Mouse (Mus musculus): Measurements from ENCODE around the gene Fam234b.

Gene Fam234b

GRCm38 (mm10) chr6:135266056-135266455 is 68.3 kb downstream of the Fam234b start:
- Histone ChIP-seq H3K9me3 (ENCODE audit: low read length) (no peaks in the 10 kb centered on the region), H3K4me3 (replicated peaks; ENCODE audit: low read length) (no peak overlapping the region), H3K27me3 (ENCODE audit: insufficient read depth, low read length) (peaks cover 7% of the 10 kb centered on the region), H3K36me3 (ENCODE audit: insufficient read depth, low read length) (no peaks in the 10 kb centered on the region), H3K4me1 (replicated peaks; ENCODE audit: low read depth, low read length) (peaks cover 7% of the 10 kb centered on the region)
- TF ChIP-seq CTCF (conservative IDR thresholded peaks at IDR 0.05; ENCODE audit: low read length) (no peak), NANOG (IDR thresholded peaks at IDR 0.05; ENCODE audit: borderline replicate concordance, low read length) (no peak), POU5F1 (IDR thresholded peaks at IDR 0.05; ENCODE audit: borderline replicate concordance, low read length) (no peak)

- Histone ChIP-seq H3K36me3 (ENCODE audit: insufficient read depth, low read length) (no peaks in the 10 kb centered on the region), H3K4me3 (replicated peaks; ENCODE audit: low read length) (no peak overlapping the region), H3K9me3 (ENCODE audit: low read length) (no peaks in the 10 kb centered on the region)
Observed at GRCm38 (mm10) chr6:135267221-135267620, 69.4 kb downstream of the Fam234b start.

GRCm38 (mm10) chr6:135268392-135268791 is 70.6 kb downstream of the Fam234b start:
- no peaks in the 10 kb centered on the region for H3K36me3 ChIP-seq (ENCODE audit: insufficient read depth, low read length)
- no peaks in the 10 kb centered on the region for H3K9me3 ChIP-seq (ENCODE audit: low read length)
- H3K4me3 ChIP-seq (replicated peaks; ENCODE audit: low read length): no peak overlapping the region
- H3K4me1 ChIP-seq (replicated peaks; ENCODE audit: low read depth, low read length): peaks cover 5% of the 10 kb centered on the region; the same call in 1 of the 2 replicates
- TF ChIP-seq NANOG (IDR thresholded peaks at IDR 0.05; ENCODE audit: borderline replicate concordance, low read length) (no peak), POU5F1 (IDR thresholded peaks at IDR 0.05; ENCODE audit: borderline replicate concordance, low read length) (no peak), CTCF (conservative IDR thresholded peaks at IDR 0.05; ENCODE audit: low read length) (no peak)
- peaks cover 5% of the 10 kb centered on the region for H3K27me3 ChIP-seq (ENCODE audit: insufficient read depth, low read length)

More at GRCm38 (mm10) chr6:135267221-135267620, 69.4 kb downstream of the Fam234b start:
- TF ChIP-seq CTCF (conservative IDR thresholded peaks at IDR 0.05; ENCODE audit: low read length): no peak
- TF ChIP-seq POU5F1 (IDR thresholded peaks at IDR 0.05; ENCODE audit: borderline replicate concordance, low read length): no peak
- TF ChIP-seq NANOG (IDR thresholded peaks at IDR 0.05; ENCODE audit: borderline replicate concordance, low read length): no peak
- Histone ChIP-seq H3K4me1 (replicated peaks; ENCODE audit: low read depth, low read length) (peaks cover 5% of the 10 kb centered on the region; the same call in 1 of the 2 replicates), H3K27me3 (ENCODE audit: insufficient read depth, low read length) (peaks cover 5% of the 10 kb centered on the region)

GRCm38 (mm10) chr6:135269626-135270025 is 71.8 kb downstream of the Fam234b start:
- peaks cover 5% of the 10 kb centered on the region; the same call in 1 of the 2 replicates for H3K4me1 ChIP-seq (replicated peaks; ENCODE audit: low read depth, low read length)
- TF ChIP-seq POU5F1 (IDR thresholded peaks at IDR 0.05; ENCODE audit: borderline replicate concordance, low read length) (no peak), NANOG (IDR thresholded peaks at IDR 0.05; ENCODE audit: borderline replicate concordance, low read length) (no peak), CTCF (conservative IDR thresholded peaks at IDR 0.05; ENCODE audit: low read length) (no peak)
- H3K4me3 ChIP-seq (replicated peaks; ENCODE audit: low read length): no peak overlapping the region
- no peaks in the 10 kb centered on the region for H3K36me3 ChIP-seq (ENCODE audit: insufficient read depth, low read length)
- H3K27me3 ChIP-seq (ENCODE audit: insufficient read depth, low read length): peaks cover 5% of the 10 kb centered on the region
- H3K9me3 ChIP-seq (ENCODE audit: low read length): no peaks in the 10 kb centered on the region

GRCm38 (mm10) chr6:135271761-135272160 is 74.0 kb downstream of the Fam234b start:
- peaks cover 5% of the 10 kb centered on the region; the same call in 1 of the 2 replicates for H3K4me1 ChIP-seq (replicated peaks; ENCODE audit: low read depth, low read length)
- H3K4me3 ChIP-seq (replicated peaks; ENCODE audit: low read length): no peak overlapping the region
- H3K27me3 ChIP-seq (ENCODE audit: insufficient read depth, low read length): peaks cover 5% of the 10 kb centered on the region
- TF ChIP-seq NANOG (IDR thresholded peaks at IDR 0.05; ENCODE audit: borderline replicate concordance, low read length) (no peak), POU5F1 (IDR thresholded peaks at IDR 0.05; ENCODE audit: borderline replicate concordance, low read length) (no peak), CTCF (conservative IDR thresholded peaks at IDR 0.05; ENCODE audit: low read length) (no peak)
- H3K9me3 ChIP-seq (ENCODE audit: low read length): no peaks in the 10 kb centered on the region
- no peaks in the 10 kb centered on the region for H3K36me3 ChIP-seq (ENCODE audit: insufficient read depth, low read length)

- Histone ChIP-seq H3K27me3 (ENCODE audit: insufficient read depth, low read length) (no peaks in the 10 kb centered on the region; the same call in 1 of the 2 replicates), H3K4me1 (replicated peaks; ENCODE audit: low read depth, low read length) (peaks cover 5% of the 10 kb centered on the region; the same call in 1 of the 2 replicates), H3K9me3 (ENCODE audit: low read length) (no peaks in the 10 kb centered on the region), H3K36me3 (ENCODE audit: insufficient read depth, low read length) (no peaks in the 10 kb centered on the region), H3K4me3 (replicated peaks; ENCODE audit: low read length) (no peak overlapping the region)
- no peak for TF ChIP-seq CTCF (conservative IDR thresholded peaks at IDR 0.05; ENCODE audit: low read length)
- no peak for TF ChIP-seq NANOG (IDR thresholded peaks at IDR 0.05; ENCODE audit: borderline replicate concordance, low read length)
- no peak for TF ChIP-seq POU5F1 (IDR thresholded peaks at IDR 0.05; ENCODE audit: borderline replicate concordance, low read length)
Observed at GRCm38 (mm10) chr6:135273066-135273465, 75.3 kb downstream of the Fam234b start.

GRCm38 (mm10) chr6:135275231-135275630 is 77.5 kb downstream of the Fam234b start:
- TF ChIP-seq POU5F1 (IDR thresholded peaks at IDR 0.05; ENCODE audit: borderline replicate concordance, low read length) (no peak), NANOG (IDR thresholded peaks at IDR 0.05; ENCODE audit: borderline replicate concordance, low read length) (no peak), CTCF (conservative IDR thresholded peaks at IDR 0.05; ENCODE audit: low read length) (no peak)
- H3K27me3 ChIP-seq (ENCODE audit: insufficient read depth, low read length): no peaks in the 10 kb centered on the region
- no peaks in the 10 kb centered on the region for H3K36me3 ChIP-seq (ENCODE audit: insufficient read depth, low read length)
- no peaks in the 10 kb centered on the region for H3K4me1 ChIP-seq (replicated peaks; ENCODE audit: low read depth, low read length)
- no peak overlapping the region for H3K4me3 ChIP-seq (replicated peaks; ENCODE audit: low read length)
- H3K9me3 ChIP-seq (ENCODE audit: low read length): no peaks in the 10 kb centered on the region

GRCm38 (mm10) chr6:135276474-135277295 is 78.9 kb downstream of the Fam234b start:
- Histone ChIP-seq H3K36me3 (ENCODE audit: insufficient read depth, low read length) (no peaks in the 10 kb centered on the region), H3K4me1 (replicated peaks; ENCODE audit: low read depth, low read length) (no peaks in the 10 kb centered on the region), H3K27me3 (ENCODE audit: insufficient read depth, low read length) (no peaks in the 10 kb centered on the region), H3K4me3 (replicated peaks; ENCODE audit: low read length) (no peak overlapping the region), H3K9me3 (ENCODE audit: low read length) (no peaks in the 10 kb centered on the region)
- TF ChIP-seq NANOG (IDR thresholded peaks at IDR 0.05; ENCODE audit: borderline replicate concordance, low read length) (no peak), CTCF (conservative IDR thresholded peaks at IDR 0.05; ENCODE audit: low read length) (no peak), POU5F1 (IDR thresholded peaks at IDR 0.05; ENCODE audit: borderline replicate concordance, low read length) (no peak)

Data from E14TG2a.4 (cell line).